Mouse (Mus musculus) stomach, postnatal 0 days (tissue): ENCODE measurements around the gene Nsun4.

Source experiments
- CTCF ChIP-seq: IDR thresholded peaks from 2 replicates; pipeline ENCODE4 v1.5.1; 2016; ENCODE audit warnings: antibody characterized with exemption, low read depth, mild to moderate bottlenecking, moderate library complexity
- EP300 ChIP-seq: optimal IDR thresholded peaks from 2 replicates; pipeline ENCODE3; 2016; ENCODE audit warnings: antibody characterized with exemption

GRCm38 (mm10) chr4:116076369-116077231 is 22.9 kb upstream of the Nsun4 start:
- no peak for TF ChIP-seq CTCF
- TF ChIP-seq EP300 = no peak
